Mouse (Mus musculus): ENCODE measurements around the gene Gm11937. TPM values are rescaled to one million over a fixed set of nuclear protein-coding genes. Genes with fewer than 3 reads are reported as not detected.
"Not testable (repeated sequence)": the region's sequence is repeated elsewhere in the genome, so short reads cannot be mapped to it uniquely, and the experiment has no call there.

The Gm11937 gene
- total RNA-seq (2017): not detected in 3 replicates

DNA sequence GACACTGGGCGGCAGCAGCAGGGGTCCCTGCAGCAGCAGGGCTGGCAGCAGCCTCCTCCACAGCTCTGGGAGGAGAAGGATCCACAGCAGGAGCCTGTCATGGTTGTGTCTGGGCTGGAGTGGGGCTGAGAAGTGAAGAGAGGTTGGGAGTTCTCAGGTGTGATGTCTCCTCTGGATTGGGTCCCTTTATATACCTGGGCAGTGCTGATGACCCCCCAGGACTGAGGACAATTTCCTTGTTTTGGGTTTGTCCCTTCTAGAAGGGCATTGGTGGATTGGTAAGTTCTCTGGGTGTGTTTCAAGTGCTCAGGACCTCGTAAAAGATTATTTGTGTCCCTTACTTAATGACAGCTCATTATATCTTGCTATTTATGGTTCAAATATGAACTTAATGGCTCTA, at the start of gene Gm11937:
Gene Gm11937 (minus strand): TSS at position 101 of the 400 bp plus-strand sequence.
- not testable (repeated sequence) for ATAC-seq (replicated peaks; ENCODE audit: insufficient number of reproducible peaks, low FRiP score, low TSS enrichment, poor library complexity, severe bottlenecking)

DNA sequence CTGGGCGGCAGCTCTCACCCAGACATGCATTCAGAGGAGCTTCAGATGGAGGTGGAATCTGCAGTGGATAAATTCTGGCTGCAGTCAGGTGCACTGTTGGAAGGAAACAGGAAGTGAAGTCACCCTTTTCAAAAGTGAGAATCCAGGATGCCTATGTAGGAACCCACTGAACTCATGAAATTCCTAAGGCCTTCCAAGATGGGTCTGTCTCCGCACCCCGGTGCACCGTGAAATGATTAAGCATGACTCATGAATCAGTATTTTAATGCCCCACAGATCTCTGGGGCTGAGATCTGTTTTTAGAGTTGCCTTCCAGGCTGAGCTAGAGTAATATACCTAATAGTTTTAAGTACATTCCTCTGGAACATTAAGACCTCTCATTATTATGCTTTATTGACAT, 49.3 kb upstream of the Gm11937 start:
- ATAC-seq (replicated peaks; ENCODE audit: insufficient number of reproducible peaks, low FRiP score, low TSS enrichment, poor library complexity, severe bottlenecking): no peak

DNA sequence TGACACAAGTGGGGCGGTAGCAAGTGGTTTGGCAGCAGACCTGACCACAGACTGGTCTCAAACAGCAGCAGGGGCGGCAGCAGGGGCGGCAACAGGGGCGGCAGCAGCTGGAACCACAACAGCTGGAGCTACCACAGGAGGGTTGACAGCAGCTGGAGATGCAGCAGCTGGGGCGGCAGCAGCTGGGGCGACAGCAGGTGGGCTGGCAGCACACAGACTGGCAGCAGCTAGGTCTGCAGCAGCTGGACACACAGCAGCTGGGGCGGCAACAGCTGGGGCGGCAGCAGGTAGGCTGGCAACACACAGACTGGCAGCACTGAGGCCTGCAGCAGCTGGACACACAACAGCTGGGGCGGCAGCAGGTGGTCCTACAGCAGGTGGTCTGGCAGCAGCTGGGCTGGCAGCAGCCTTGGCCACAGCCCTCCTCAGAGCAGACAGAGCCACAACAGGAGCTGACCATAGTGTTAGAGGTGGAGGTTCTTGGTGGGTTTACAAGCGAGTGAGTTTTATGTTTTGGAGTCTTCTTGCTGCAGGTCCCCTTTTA, 48.5 kb upstream of the Gm11937 start, which contains the start of gene Gm11563:
Gene Gm11563 (minus strand): TSS at position 494 of the 544 bp plus-strand sequence.
- ATAC-seq (replicated peaks; ENCODE audit: insufficient number of reproducible peaks, low FRiP score, low TSS enrichment, poor library complexity, severe bottlenecking): not testable (repeated sequence)

- ATAC-seq (replicated peaks; ENCODE audit: insufficient number of reproducible peaks, low FRiP score, low TSS enrichment, poor library complexity, severe bottlenecking): no peak
These were observed 47.1 kb upstream of the Gm11937 start for GRCm38 (mm10) chr11:99657051-99657450.

DNA sequence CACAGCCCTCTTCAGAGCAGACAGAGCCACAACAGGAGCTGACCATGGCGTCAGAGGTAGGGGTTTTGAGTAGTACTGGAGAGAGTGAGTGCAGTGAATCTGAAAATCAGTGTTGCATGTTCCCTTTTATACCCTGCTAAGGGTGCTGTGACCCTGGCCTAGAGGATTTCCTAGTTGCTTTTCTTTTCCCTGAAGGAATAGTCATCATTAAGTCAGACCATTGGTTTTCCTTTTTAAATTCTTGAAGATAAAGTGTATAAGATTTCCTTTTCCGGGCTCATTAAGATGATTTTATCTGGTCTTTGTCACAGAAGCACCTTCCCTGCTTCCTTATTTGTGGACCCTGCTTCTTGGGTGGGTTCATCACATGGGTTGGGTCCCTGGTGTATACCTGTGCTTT, 40.1 kb upstream of the Gm11937 start, which contains the start of gene Gm11555:
Gene Gm11555 (minus strand): TSS at position 101 of the 400 bp plus-strand sequence.
- ATAC-seq (replicated peaks; ENCODE audit: insufficient number of reproducible peaks, low FRiP score, low TSS enrichment, poor library complexity, severe bottlenecking): no peak

- no peak for ATAC-seq (replicated peaks; ENCODE audit: insufficient number of reproducible peaks, low FRiP score, low TSS enrichment, poor library complexity, severe bottlenecking)
These were observed 36.5 kb upstream of the Gm11937 start for GRCm38 (mm10) chr11:99646444-99646843.

DNA sequence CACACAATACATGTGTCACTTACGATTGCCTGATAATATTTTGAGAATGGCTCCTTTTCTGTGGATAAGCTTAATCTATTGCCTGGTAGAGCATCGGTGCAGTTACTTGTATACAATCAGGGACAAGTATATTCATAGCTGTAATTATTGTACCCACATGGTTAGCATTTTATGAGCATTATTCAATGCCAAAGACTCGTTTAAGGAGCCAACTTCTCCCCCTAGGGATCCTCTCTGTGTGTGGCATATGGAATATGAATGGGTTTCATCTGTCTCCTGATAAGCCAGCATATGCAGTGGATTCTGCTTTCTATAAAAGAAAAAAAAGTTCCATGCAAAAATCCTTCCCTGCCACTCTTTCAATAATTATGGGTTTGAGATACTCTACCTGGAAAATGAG, 34.4 kb upstream of the Gm11937 start:
- ATAC-seq (replicated peaks; ENCODE audit: insufficient number of reproducible peaks, low FRiP score, low TSS enrichment, poor library complexity, severe bottlenecking): no peak

GRCm38 (mm10) chr11:99643635-99644139, 33.7 kb upstream of the Gm11937 start, which contains the start of gene Krtap4-7:
Gene Krtap4-7 (minus strand): TSS chr11:99644089.
- not testable (repeated sequence) for ATAC-seq (replicated peaks; ENCODE audit: insufficient number of reproducible peaks, low FRiP score, low TSS enrichment, poor library complexity, severe bottlenecking)

DNA sequence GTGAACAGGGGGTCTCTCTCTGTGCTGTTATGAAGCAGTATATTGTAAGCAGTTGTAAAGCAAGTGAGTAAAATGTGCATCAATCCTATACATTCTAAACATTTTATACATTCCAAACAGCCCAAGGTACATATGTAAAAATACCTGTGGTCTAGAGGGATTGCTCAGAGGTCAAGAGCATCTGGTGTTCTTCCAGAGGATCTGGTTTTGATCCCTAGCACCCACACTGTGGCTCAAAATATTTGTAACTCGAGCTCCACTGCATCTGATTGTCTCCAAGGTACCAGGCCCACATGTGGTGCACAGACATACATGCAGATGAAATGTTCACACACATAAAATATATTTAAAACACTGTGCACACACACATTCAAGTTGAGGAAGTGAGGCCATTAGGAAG, 30.9 kb upstream of the Gm11937 start:
- no peak for ATAC-seq (replicated peaks; ENCODE audit: insufficient number of reproducible peaks, low FRiP score, low TSS enrichment, poor library complexity, severe bottlenecking)

- ATAC-seq (replicated peaks; ENCODE audit: insufficient number of reproducible peaks, low FRiP score, low TSS enrichment, poor library complexity, severe bottlenecking): no peak
These were observed 27.1 kb upstream of the Gm11937 start for GRCm38 (mm10) chr11:99637086-99637485.

DNA sequence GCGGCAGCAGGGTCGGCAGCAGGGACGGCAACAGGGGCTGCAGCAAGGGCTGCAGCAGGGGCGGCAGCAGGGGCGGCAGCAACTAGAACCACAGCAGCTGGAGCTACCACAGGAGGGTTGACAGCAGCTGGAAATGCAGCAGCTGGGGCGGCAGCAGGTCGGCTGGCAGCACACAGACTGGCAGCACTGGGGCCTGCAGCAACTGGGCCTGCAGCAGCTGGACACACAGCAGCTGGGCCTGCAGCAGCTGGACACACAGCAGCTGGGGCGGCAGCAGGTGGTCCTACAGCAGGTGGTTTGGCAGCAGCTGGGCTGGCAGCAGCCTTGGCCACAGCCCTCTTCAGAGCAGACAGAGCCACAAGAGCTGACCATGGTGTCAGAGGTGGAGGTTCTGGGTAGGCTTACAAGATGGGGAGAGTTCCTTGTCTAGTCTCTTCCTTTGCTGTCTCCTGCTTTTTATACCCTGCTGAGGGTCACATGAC, 24.7 kb upstream of the Gm11937 start, which contains the start of gene Krtap4-2:
Gene Krtap4-2 (minus strand): TSS at position 432 of the 482 bp plus-strand sequence.
- ATAC-seq (replicated peaks; ENCODE audit: insufficient number of reproducible peaks, low FRiP score, low TSS enrichment, poor library complexity, severe bottlenecking): no peak

DNA sequence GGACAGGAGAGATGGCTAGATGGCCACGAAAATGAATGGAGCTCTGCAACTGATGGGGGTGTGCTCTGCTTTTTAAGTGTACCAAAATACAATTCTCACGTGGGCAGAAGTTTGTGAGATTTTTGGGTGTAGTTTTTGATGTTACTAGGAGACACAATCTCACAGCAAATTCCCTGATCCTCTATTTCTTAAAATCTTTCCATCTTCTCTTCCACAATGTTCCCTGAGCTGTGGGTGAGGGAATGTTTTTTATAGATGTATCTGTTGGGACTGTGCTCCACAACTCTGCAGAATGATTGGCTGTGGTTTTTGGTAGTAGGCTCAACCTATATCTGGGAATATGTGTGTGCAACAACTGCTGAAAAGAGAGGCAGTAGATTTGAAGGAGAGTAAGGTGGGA, 23.3 kb upstream of the Gm11937 start:
- no peak for ATAC-seq (replicated peaks; ENCODE audit: insufficient number of reproducible peaks, low FRiP score, low TSS enrichment, poor library complexity, severe bottlenecking)

DNA sequence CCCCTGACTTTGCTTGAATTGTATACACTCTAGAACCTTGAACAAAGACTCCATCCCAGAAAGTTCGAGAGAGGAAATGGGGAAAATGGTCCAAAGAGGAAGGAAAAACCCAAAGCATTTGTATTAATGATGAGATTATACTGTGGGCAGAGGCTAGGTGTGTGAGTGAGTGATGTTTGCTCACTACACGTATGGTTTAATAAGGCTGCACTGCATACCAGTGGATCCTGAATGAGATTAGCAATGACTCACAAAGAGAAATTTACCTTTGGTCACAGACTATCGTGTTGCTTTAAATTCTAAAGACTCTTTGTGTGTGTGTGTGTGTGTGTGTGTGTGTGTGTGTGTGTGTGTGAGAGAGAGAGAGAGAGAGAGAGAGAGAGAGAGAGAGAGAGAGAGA, 20.9 kb upstream of the Gm11937 start:
- ATAC-seq (replicated peaks; ENCODE audit: insufficient number of reproducible peaks, low FRiP score, low TSS enrichment, poor library complexity, severe bottlenecking): no peak

DNA sequence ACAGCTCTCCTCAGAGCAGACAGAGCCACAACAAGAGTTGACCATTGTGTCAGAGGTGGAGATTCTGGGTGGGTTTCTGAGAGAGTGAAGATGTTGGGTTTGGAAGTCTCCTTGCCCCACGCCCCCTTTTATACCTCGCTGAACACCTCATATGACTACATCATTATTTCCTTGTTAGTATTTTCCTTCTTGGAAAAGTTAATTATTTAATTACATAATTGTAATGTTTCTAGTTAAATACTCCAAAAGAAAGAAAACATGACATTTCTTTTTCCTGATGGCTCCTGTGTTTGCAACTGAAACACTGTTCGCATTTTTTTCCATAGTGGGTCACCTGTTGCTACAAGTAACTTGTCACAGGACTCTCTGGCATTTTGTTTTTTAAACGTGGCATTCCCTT, 18.1 kb upstream of the Gm11937 start, which contains the start of gene Krtap4-1:
Gene Krtap4-1 (minus strand): TSS at position 101 of the 400 bp plus-strand sequence.
- no peak for ATAC-seq (replicated peaks; ENCODE audit: insufficient number of reproducible peaks, low FRiP score, low TSS enrichment, poor library complexity, severe bottlenecking)

DNA sequence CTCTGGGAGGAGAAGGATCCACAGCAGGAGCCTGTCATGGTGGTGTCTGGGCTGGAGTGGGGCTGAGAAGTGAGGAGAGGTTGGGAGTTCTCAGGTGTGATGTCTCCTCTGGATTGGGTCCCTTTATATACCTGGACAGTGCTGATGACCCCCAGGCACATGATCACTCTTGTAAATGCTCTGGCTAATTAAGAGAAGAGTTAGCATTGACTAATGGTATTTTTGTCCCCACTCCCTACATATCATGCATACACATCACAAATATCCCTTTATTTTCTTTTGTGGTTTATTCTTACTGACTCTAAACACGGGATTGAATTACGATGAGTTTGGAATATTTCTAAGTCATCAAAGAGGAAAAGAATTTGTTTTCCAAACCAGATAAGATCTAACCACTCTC, 10.3 kb upstream of the Gm11937 start, which contains the start of gene Gm11562:
Gene Gm11562 (minus strand): TSS at position 101 of the 400 bp plus-strand sequence.
- no peak for ATAC-seq (replicated peaks; ENCODE audit: insufficient number of reproducible peaks, low FRiP score, low TSS enrichment, poor library complexity, severe bottlenecking)

DNA sequence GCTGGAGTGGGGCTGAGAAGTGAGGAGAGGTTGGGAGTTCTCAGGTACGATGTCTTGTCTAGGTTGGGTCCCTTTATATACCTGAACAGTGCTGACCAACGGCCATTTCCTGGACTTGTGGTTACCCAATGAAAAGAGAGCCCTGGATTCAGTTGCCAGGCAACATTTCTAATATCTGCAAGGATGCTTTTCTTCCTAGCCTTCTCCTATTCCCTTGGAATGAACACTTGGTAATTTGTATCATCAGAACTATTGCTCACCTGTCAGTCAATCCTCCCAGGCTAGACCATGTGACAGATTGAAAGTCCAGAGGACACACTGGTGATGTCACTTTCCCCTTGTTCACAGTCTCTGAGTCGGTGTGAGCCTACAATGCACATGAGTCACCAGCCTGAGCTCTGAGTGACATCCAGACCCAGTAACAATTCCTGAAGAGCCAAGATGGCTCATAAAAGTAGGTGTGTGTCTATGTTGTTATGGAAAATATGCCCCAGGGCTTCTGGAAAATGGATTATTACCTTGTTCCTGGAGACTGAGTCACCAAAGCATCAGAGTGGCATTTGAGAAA, 4.9 kb upstream of the Gm11937 start, which contains the start of gene Krtap2-4:
Gene Krtap2-4 (minus strand): TSS at position 51 of the 568 bp plus-strand sequence.
- ATAC-seq (replicated peaks; ENCODE audit: insufficient number of reproducible peaks, low FRiP score, low TSS enrichment, poor library complexity, severe bottlenecking): no peak

GRCm38 (mm10) chr11:99609126-99609525, 863 bp downstream of the Gm11937 start:
- ATAC-seq (replicated peaks; ENCODE audit: insufficient number of reproducible peaks, low FRiP score, low TSS enrichment, poor library complexity, severe bottlenecking): no peak

- not testable (repeated sequence) for ATAC-seq (replicated peaks; ENCODE audit: insufficient number of reproducible peaks, low FRiP score, low TSS enrichment, poor library complexity, severe bottlenecking)
These were observed 6.8 kb downstream of the Gm11937 start, which contains the start of gene Gm11938 for GRCm38 (mm10) chr11:99603208-99603607. Gene Gm11938 (minus strand): TSS chr11:99603308.

DNA sequence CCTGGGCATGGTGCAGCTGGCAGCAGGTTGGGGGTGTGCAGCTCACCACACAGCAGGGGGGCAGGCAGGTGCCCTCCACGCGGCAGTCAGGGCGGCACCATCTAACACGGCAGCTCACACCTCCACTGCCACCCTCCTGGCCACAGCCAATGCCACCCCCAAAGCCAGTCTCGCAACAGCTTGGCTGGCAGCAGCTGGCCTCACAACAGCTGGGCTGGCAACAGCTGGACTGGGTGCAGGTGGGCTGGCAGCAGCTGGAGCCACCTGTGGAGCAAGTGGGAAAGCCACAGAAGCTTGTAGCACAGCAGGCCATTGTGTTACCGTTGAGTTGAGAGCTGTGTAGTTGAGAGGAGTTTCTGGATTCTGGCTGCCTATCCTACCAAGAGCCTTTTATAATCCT, 12.2 kb downstream of the Gm11937 start, which contains the start of gene Krtap9-3:
Gene Krtap9-3 (minus strand): TSS at position 364 of the 400 bp plus-strand sequence.
- ATAC-seq (replicated peaks; ENCODE audit: insufficient number of reproducible peaks, low FRiP score, low TSS enrichment, poor library complexity, severe bottlenecking): not testable (repeated sequence)

Measured in monocyte, adult 5-6 weeks (primary cell).